Mouse (Mus musculus): Measurements from ENCODE around the gene Zbtb38.

DNA sequence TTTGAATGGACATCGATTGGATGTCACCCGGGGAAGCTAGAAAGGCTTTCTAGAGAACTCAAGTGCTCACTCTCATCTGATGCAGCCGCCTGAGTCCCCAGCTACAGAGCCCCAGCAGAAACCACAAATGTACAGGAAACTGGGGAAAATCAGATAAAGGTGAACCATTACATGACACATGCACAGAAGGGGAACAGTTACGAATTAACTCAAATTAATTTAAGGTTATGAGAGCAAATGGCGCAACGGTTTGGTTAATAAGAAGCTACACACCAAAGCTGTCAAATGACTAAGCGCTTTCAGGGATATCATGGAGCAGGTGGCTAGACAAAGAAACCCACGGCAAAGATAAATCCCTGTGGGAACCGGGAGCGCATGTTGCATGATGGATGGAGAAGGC, 35.2 kb upstream of the Zbtb38 start:
- TF ChIP-seq CTCF (IDR thresholded peaks at IDR 0.05; ENCODE audit: low read depth, low read length), result no peak
- TF ChIP-seq POLR2A (IDR thresholded peaks at IDR 0.05; ENCODE audit: insufficient read depth, low read length), result no peak

Measured in ES-Bruce4 (cell line).